Mouse (Mus musculus) activated CD4-positive, CD25-positive, alpha-beta regulatory T cell (primary cell): ENCODE results near the gene Iqcf1. TPM values are rescaled to one million over a fixed set of nuclear protein-coding genes. Genes with fewer than 3 reads are reported as not detected.

ENCODE experiments used
- polyA plus RNA-seq, 2 experiments: library from polyadenylated mRNA; unstranded; fragments of 100-300 nt; shearing (Covaris generic); gene quantifications; one replicate each; pipeline ENCODE4 v1.2.1; 2017

Iqcf1 gene
- polyA plus RNA-seq: under 1 TPM in 1 of 2 experiments, not detected in 1; 0.34 TPM

DNA sequence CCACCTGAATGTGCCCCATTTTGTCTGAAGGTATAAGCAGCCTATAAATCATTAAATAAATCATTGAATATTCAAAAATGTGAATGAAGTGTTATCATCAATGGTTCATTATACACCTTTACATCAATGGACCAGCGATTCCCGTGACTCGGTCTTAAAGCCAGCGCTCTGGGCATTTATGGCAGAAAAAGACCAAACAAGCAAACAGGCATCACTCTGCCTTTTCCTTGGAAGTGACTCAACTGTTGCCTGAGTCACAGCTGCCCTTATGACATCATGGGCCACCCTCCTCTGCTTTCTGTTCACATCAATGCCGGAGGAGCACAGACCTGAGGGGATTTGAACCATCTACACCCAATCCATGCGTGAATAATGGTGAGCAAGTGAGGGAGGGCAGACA is at the start of gene Iqcf1:
Gene Iqcf1 (plus strand): TSS at position 301 of the 400 bp plus-strand sequence.

GRCm38 (mm10) chr9:106453271-106454070 is 46.3 kb upstream of the Iqcf1 start, which contains the start of gene Pcbp4:
Pcbp4 (plus strand) TSS chr9:106453291.

GRCm38 (mm10) chr9:106465571-106466200 is 34.1 kb upstream of the Iqcf1 start, which contains the start of gene Gpr62:
Gpr62 (minus strand) TSS chr9:106465938.

GRCm38 (mm10) chr9:106475663-106476001 is 24.1 kb upstream of the Iqcf1 start, which contains the start of gene Rrp9:
Rrp9 (plus strand) TSS chr9:106475963.

DNA sequence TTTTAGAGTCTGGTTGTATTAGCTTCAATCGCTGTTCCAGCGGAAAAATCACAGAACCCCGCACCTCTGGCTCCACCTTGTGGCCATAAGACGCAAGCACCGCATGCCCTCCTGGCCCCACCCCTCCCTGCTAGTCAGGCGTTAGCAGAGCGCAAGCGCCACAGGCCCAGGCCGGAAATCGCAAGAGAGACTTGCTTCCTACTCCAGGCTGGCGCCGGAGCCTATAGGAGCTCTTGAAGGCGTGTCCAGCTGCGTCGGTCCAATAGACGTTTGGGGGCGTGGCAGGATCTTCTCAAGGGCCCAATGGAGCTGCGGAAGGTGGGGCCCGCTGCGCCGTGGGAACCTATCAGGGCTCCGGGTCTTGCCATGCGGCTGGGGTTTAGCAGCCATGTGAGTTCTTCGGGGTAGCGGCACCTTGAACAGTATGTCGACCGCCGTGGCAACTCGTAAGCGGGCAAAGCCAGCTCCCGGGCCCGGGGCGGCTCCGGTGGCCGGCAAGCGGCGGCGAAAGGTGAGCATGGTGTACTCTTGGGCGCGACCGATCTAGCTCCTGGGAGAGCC is 22.8 kb upstream of the Iqcf1 start, which contains the start of gene Parp3:
Gene Parp3 (minus strand): TSS at position 26 of the 561 bp plus-strand sequence.

GRCm38 (mm10) chr9:106514273-106514672 is 14.5 kb downstream of the Iqcf1 start, which contains the start of gene Iqcf5:
Iqcf5 (plus strand) TSS chr9:106514573.

Other genes starting within 250 kb of the Iqcf1 start
- 1 to 10 TPM; 7.3 to 9.9 TPM for gene Poc1a, start 218.9 kb upstream of the Iqcf1 start, polyA plus RNA-seq
- gene Dusp7, start 131.3 kb upstream of the Iqcf1 start, polyA plus RNA-seq: 10 to 100 TPM; 48.0 to 62.3 TPM
- gene Rpl29, start 70.5 kb upstream of the Iqcf1 start, polyA plus RNA-seq: 100 to 1,000 TPM; 570 to 948 TPM
- gene Acy1, start 61.6 kb upstream of the Iqcf1 start, polyA plus RNA-seq: 10 to 100 TPM; 10.1 to 16.3 TPM
- 1 to 10 TPM; 4.6 to 5.4 TPM for gene Abhd14b, start 52.5 kb upstream of the Iqcf1 start, polyA plus RNA-seq
- gene Abhd14a, start 52.3 kb upstream of the Iqcf1 start, polyA plus RNA-seq: 10 to 100 TPM in 1 of 2 experiments, 1 to 10 TPM in 1; 7.4 to 14.2 TPM
- gene Pcbp4, start 46.7 kb upstream of the Iqcf1 start, polyA plus RNA-seq: 10 to 100 TPM; 13.7 to 15.9 TPM
- under 1 TPM; 0.11 to 0.39 TPM for gene Gpr62, start 34.0 kb upstream of the Iqcf1 start, polyA plus RNA-seq
- gene Rrp9, start 24.0 kb upstream of the Iqcf1 start, polyA plus RNA-seq: 10 to 100 TPM; 46.5 to 70.2 TPM
- 10 to 100 TPM; 51.2 to 60.8 TPM for gene Parp3, start 23.0 kb upstream of the Iqcf1 start, polyA plus RNA-seq
- not detected for gene Iqcf5, start 14.6 kb downstream of the Iqcf1 start, polyA plus RNA-seq
- under 1 TPM in 1 of 2 experiments, not detected in 1; 0.82 TPM for gene Iqcf3, start 61.7 kb downstream of the Iqcf1 start, polyA plus RNA-seq
- gene Iqcf4, start 71.0 kb downstream of the Iqcf1 start, polyA plus RNA-seq: not detected
- not detected for gene Iqcf6, start 126.6 kb downstream of the Iqcf1 start, polyA plus RNA-seq
- gene Grm2, start 156.1 kb downstream of the Iqcf1 start, polyA plus RNA-seq: under 1 TPM in 1 of 2 experiments, not detected in 1; 0.09 TPM
- 10 to 100 TPM; 61.0 to 64.1 TPM for gene Tex264, start 186.0 kb downstream of the Iqcf1 start, polyA plus RNA-seq